Mouse (Mus musculus) E14TG2a.4 (cell line): ENCODE results near the gene Rb1.

Experiments used
- H3K27me3 ChIP-seq: 2 replicates; pipeline ENCODE4 v1.6.1; 2014; ENCODE audit warnings: low read length, control low read depth; ENCODE audit not compliant: insufficient read depth
- H3K36me3 ChIP-seq: 2 replicates; pipeline ENCODE4 v1.6.1; 2014; ENCODE audit warnings: low read length, control low read depth; ENCODE audit not compliant: insufficient read depth
- H3K4me1 ChIP-seq: replicated peaks from 2 replicates; pipeline ENCODE4 v1.6.1; 2014; ENCODE audit warnings: low read depth, low read length, control low read depth
- H3K4me3 ChIP-seq: replicated peaks from 2 replicates; pipeline ENCODE4 v1.5.1; 2014; ENCODE audit warnings: mild to moderate bottlenecking, low read length
- H3K9me3 ChIP-seq: 2 replicates; pipeline ENCODE4 v1.6.1; 2014; ENCODE audit warnings: low read length, control low read depth
- CTCF ChIP-seq: conservative IDR thresholded peaks from 2 replicates; pipeline ENCODE4 v1.5.1; 2014; ENCODE audit warnings: low read length
- NANOG ChIP-seq: IDR thresholded peaks from 2 replicates; pipeline ENCODE4 v1.6.1; 2014; ENCODE audit warnings: borderline replicate concordance, low read length, mixed read lengths
- POU5F1 ChIP-seq: IDR thresholded peaks from 2 replicates; pipeline ENCODE4 v1.6.1; 2014; ENCODE audit warnings: low read length, borderline replicate concordance

Rb1 gene

GRCm38 (mm10) chr14:73326511-73326910 lies 889 bp upstream of the Rb1 start:
- no peak for TF ChIP-seq NANOG
- no peak for TF ChIP-seq POU5F1
- no peak for TF ChIP-seq CTCF
- peak overlapping the region; percentile 95 for H3K4me3 ChIP-seq
- H3K27me3 ChIP-seq, result peaks cover 26% of the 10 kb centered on the region
- H3K9me3 ChIP-seq, result no peaks in the 10 kb centered on the region
- no peaks in the 10 kb centered on the region for H3K36me3 ChIP-seq
- peaks cover 24% of the 10 kb centered on the region for H3K4me1 ChIP-seq

DNA sequence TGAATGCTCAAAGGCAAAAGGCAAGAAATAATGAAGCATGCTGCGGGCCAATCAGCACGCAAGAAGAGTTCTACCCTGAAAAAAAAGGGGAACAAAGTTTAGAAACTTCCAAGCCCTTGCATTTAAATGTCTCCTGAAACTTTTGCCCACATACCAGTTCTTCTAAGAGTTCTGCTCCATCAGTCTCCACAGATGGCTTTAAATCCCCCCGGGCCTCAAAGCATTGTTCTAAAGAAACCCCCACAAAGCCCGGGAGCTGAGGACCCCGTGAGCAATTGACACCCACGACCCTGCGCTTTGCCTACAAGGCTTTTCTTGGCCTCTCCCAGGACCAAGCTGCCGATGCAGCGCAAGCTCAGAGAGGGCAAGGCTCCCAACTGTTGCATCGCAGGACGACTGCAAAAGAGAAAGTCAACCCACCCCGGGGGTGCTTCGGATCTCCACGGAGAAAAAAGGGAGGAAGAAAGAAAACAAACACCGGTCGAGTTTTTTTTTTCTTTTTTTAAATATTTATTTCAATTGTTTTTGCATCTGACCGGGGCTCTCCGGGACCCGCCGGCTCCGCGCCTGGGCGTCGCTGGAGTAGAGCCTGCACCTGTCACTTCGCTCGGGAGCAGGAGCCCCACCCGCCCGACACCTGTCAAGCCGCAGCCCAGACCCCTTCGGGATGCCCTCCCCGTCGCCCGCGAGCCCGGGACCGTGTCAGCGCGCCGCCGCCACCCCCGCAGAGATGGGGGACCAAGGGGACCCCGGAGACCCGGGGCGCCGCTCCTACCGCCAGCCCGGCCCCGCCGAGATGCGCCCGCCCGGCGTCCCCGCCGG lies 777 bp downstream of the Rb1 start:
- no peaks in the 10 kb centered on the region for H3K36me3 ChIP-seq
- H3K27me3 ChIP-seq, result peaks cover 26% of the 10 kb centered on the region
- H3K9me3 ChIP-seq, result no peaks in the 10 kb centered on the region
- peaks cover 25% of the 10 kb centered on the region for H3K4me1 ChIP-seq
- H3K4me3 ChIP-seq, result peak overlapping the region; percentile 95
- no peak for TF ChIP-seq POU5F1
- no peak for TF ChIP-seq NANOG
- TF ChIP-seq CTCF, result no peak

DNA sequence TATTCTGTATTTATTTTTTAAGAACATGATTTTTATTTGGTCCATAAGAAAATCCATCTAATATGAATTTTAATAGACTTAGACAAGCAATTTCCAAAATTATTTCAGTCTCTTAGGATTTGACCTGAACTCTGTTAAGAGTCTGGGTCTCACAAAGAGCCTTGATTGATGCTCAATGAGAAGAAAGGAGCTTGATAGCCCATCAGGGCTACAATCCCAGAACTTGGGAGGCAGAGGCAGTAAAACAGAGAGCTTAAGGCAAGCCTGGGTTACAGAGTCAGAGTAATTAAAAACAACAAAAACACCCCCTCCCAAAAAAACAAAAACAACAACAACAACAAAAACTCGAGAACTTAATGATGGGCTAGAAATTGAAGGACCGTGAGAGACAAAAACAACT lies 1.7 kb downstream of the Rb1 start:
- Histone ChIP-seq H3K9me3 (0 out of 2 replicates have a peak, but pooled peaks cover 1% of the 10 kb centered on the region), H3K4me3 (peak overlapping the region; percentile 95; the same call in 1 of the 2 replicates), H3K4me1 (peaks cover 28% of the 10 kb centered on the region), H3K27me3 (peaks cover 26% of the 10 kb centered on the region), H3K36me3 (peaks cover 1% of the 10 kb centered on the region)
- TF ChIP-seq NANOG (peak; percentile 93), POU5F1 (no peak)

DNA sequence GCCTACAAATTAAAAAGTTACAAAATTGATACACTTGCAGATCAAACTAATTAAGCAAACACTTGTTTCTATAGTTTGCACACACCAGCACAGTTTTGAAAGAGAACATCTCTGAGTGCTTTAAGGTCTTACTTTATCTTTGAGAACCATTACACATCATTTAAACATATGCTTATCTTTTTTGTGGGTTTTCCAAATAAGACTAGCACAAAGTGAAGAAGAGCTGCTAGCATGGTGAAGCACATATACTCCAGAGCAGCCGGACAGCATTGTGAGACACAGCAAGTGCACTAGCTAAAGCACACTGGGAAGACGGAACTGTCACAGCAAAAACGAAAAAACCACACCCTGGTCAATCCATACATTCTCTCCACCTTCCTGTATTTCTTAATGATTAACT lies 3.5 kb downstream of the Rb1 start:
- Histone ChIP-seq H3K36me3 (peaks cover 7% of the 10 kb centered on the region), H3K4me3 (no peak overlapping the region), H3K9me3 (peaks cover 9% of the 10 kb centered on the region; the same call in 1 of the 2 replicates), H3K27me3 (peaks cover 22% of the 10 kb centered on the region), H3K4me1 (peaks cover 27% of the 10 kb centered on the region)
- TF ChIP-seq CTCF (no peak), NANOG (no peak)

- TF ChIP-seq NANOG, result no peak
- no peak for TF ChIP-seq POU5F1
- no peak for TF ChIP-seq CTCF
- Histone ChIP-seq H3K36me3 (peaks cover 7% of the 10 kb centered on the region), H3K4me3 (no peak overlapping the region), H3K27me3 (no peaks in the 10 kb centered on the region), H3K4me1 (peaks cover 11% of the 10 kb centered on the region; the same call in 1 of the 2 replicates), H3K9me3 (peaks cover 9% of the 10 kb centered on the region; the same call in 1 of the 2 replicates)
These were observed 8.7 kb downstream of the Rb1 start for GRCm38 (mm10) chr14:73316933-73317332.

- Histone ChIP-seq H3K9me3 (peaks cover 7% of the 10 kb centered on the region; the same call in 1 of the 2 replicates), H3K4me3 (no peak overlapping the region), H3K4me1 (peaks cover 7% of the 10 kb centered on the region; the same call in 1 of the 2 replicates), H3K27me3 (no peaks in the 10 kb centered on the region), H3K36me3 (peaks cover 5% of the 10 kb centered on the region)
- TF ChIP-seq NANOG, result no peak
- no peak for TF ChIP-seq CTCF
- TF ChIP-seq POU5F1, result no peak
These were observed 11.8 kb downstream of the Rb1 start for GRCm38 (mm10) chr14:73313864-73314263.

DNA sequence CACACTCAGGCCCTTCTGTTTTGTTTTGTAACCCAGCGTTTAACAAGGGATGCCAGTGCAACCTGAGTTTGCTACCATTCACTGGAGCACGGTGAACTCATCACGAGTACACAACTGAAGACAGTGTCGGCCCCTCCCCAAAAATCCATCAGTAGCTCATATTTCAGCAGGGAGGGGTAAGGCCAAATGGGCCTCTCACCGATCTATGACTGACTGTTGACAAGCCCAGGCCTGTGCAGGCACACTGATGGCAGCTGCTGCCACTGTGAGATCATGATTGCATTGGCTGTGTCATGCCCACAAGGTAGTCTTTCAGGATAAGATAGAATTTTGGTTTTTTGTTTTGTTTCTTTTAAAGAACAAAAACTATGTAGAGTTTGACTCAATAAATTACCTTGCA lies 12.2 kb downstream of the Rb1 start:
- 0 out of 2 replicates have a peak, but pooled peaks cover under 1% of the 10 kb centered on the region for H3K36me3 ChIP-seq
- peaks cover 7% of the 10 kb centered on the region; the same call in 1 of the 2 replicates for H3K4me1 ChIP-seq
- TF ChIP-seq NANOG, result no peak
- TF ChIP-seq CTCF, result no peak
- TF ChIP-seq POU5F1, result no peak

GRCm38 (mm10) chr14:73312909-73313308 lies 12.7 kb downstream of the Rb1 start:
- no peak for TF ChIP-seq NANOG
- no peak for TF ChIP-seq POU5F1
- TF ChIP-seq CTCF, result no peak
- Histone ChIP-seq H3K4me1 (peaks cover 7% of the 10 kb centered on the region; the same call in 1 of the 2 replicates), H3K4me3 (no peak overlapping the region), H3K27me3 (no peaks in the 10 kb centered on the region), H3K36me3 (no peaks in the 10 kb centered on the region), H3K9me3 (no peaks in the 10 kb centered on the region)

More for the DNA sequence above, 12.2 kb downstream of the Rb1 start:
- peaks cover 2% of the 10 kb centered on the region; the same call in 1 of the 2 replicates for H3K9me3 ChIP-seq
- H3K4me3 ChIP-seq, result no peak overlapping the region
- no peaks in the 10 kb centered on the region for H3K27me3 ChIP-seq
